Mouse (Mus musculus): ENCODE results near the gene Prpf38b.

DNA sequence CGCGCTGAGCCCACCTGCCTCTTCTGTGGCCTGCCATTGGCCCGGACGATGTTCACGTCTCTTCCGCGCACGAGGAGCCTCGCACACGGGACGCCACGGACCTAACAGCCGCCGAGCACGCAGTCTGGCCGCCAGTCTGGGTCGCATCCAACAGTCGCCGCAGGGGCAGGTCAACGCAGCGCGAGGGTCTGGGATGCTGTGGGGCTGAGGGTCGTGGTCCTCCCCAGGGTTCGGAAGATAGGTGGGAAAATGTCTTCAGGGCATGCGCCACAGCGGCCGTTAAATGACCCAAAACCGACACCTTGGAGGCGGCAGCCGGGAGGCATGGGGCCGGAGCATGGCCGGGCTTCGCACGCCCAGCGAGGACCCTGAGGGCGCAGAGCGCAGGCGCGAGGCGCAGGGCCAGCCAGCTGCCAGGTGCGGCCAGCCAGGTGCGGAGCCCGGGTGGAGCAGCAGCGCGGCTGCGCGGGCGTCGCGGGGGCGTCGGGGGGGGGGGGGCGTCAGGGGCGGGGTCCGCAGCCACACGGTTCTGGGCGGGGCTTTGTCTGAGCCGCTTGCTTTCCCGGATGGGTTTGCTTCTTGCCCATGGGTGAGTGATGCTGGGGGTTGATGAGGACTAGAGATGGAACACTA is 28.6 kb upstream of the Prpf38b start, which contains the start of gene Gm9857:
- TF ChIP-seq CTCF (IDR thresholded peaks at IDR 0.05; ENCODE audit: low read depth, low read length) (no peak), POLR2A (IDR thresholded peaks at IDR 0.05; ENCODE audit: borderline replicate concordance, low read depth, low read length) (no peak)

All from bone marrow macrophage, adult 2 months (primary cell).